Mouse (Mus musculus): Measurements from ENCODE around the gene Fes. TPM values are rescaled to one million over a fixed set of nuclear protein-coding genes. Genes with fewer than 3 reads are reported as not detected.

The Fes gene
- polyA plus RNA-seq (2012; rRNA removed): 52.8 and 90.0 TPM in 2 replicates

DNA sequence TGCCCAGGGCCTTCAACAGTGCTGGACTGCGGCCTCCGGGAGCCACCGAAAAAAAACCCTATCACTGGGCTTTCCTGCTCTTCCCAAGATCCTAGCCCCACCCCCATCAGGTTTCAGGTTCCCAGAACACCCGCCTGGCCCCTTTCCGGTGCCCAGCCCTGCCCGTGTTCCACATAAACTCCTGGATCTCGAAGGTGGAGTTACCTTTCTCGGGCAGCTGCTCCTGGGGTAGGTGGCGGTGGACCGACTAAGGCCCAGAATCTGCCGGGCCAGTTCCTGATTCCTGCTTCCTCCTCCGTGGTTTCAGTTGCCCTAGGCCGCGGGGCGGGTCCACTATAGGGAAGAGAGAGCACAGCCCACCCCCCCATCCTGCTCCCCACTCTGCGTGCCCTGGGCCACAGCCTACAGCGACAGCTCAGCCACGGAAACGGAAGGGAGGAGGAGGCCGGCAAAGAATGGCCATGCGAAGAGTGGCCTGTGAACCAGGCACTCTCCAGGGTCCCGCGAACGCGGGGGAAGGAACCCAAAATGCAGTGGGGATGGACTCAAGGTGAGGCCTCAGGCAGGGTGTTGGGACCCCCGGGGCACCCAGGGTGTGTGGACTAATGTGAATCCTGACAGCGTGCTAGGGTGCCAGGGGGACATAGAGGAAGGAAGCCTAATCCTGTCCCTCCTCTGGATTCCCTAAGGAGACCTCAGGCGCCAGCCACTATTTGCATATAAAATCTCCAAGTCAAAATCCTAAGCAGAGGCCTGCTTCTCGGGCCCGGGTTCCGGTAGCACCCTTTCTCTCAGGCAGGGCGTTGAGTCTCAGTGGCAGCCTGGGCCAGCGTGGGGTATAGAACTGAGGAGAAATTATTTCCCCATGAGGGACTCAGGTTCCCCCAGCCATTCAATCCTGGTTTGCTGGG lies at the start of gene Fes:
Gene Fes (minus strand): TSS at position 314 of the 911 bp plus-strand sequence.
- H3K27me3 ChIP-seq (ENCODE audit: control insufficient read depth, insufficient read depth, low read length): no peaks in the 10 kb centered on the region
- H3K4me3 ChIP-seq (ENCODE audit: extremely low read depth, insufficient read depth, insufficient read length): peak within 1 kb of the TSS; percentile 56
- no peaks in the 10 kb centered on the region; the same call in 1 of the 2 replicates for H3K4me1 ChIP-seq (ENCODE audit: control insufficient read depth, insufficient read depth, insufficient read length)
- H3K36me3 ChIP-seq (ENCODE audit: control insufficient read depth, insufficient read depth, low read length): peaks cover 26% of the 10 kb centered on the region
- WGBS: 13% methylated on average over 33 of the region's 33 CpGs
- TF ChIP-seq CTCF (IDR thresholded peaks at IDR 0.05; ENCODE audit: extremely low read depth, insufficient read depth, insufficient read length, insufficient replicate concordance) (no peak), POLR2A (IDR thresholded peaks at IDR 0.05; ENCODE audit: low read depth, low read length) (0 out of 2 replicates have a peak, but pooled peaks have one; percentile 3)
- DNase-seq (ENCODE audit: low read depth in 1 of 2, low spot score in 2 of 2): peak in 1 of 2 experiments; percentile 62
- H3K27ac ChIP-seq (ENCODE audit: insufficient read depth, low read length): peak within 1 kb of the TSS; percentile 88

DNA sequence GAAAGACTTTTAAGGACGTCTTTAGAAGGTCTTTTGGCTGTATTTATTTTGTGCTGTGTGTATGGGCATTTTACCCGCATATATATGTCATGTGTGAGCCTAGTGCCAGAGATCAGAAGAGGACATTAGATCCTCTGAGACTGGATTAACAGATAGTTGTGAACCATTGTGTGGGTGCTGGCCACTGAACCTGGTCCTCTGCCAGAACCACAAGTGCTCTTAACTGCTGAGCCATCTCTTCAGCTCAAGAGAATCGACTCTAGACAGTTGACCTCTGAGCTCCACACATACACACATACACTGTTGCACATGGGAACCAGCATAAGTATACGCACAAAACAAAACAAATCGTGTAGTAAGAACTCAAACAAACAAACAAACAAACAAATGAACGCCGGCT lies 48.8 kb upstream of the Fes start:
- Histone ChIP-seq H3K36me3 (ENCODE audit: control insufficient read depth, insufficient read depth, low read length) (no peaks in the 10 kb centered on the region), H3K27ac (ENCODE audit: insufficient read depth, low read length) (no peak overlapping the region), H3K4me1 (ENCODE audit: control insufficient read depth, insufficient read depth, insufficient read length) (no peaks in the 10 kb centered on the region), H3K4me3 (ENCODE audit: extremely low read depth, insufficient read depth, insufficient read length) (no peak overlapping the region), H3K27me3 (ENCODE audit: control insufficient read depth, insufficient read depth, low read length) (no peaks in the 10 kb centered on the region)
- TF ChIP-seq CTCF (IDR thresholded peaks at IDR 0.05; ENCODE audit: extremely low read depth, insufficient read depth, insufficient read length, insufficient replicate concordance) (no peak), POLR2A (IDR thresholded peaks at IDR 0.05; ENCODE audit: low read depth, low read length) (no peak)
- WGBS: 82% methylated on average over 7 of the region's 7 CpGs
- no peak for DNase-seq (ENCODE audit: low read depth in 1 of 2, low spot score in 2 of 2)

- DNase-seq (ENCODE audit: low read depth in 1 of 2, low spot score in 2 of 2): no peak
- Histone ChIP-seq H3K27ac (ENCODE audit: insufficient read depth, low read length) (no peak overlapping the region), H3K4me1 (ENCODE audit: control insufficient read depth, insufficient read depth, insufficient read length) (no peaks in the 10 kb centered on the region), H3K4me3 (ENCODE audit: extremely low read depth, insufficient read depth, insufficient read length) (no peak overlapping the region), H3K36me3 (ENCODE audit: control insufficient read depth, insufficient read depth, low read length) (no peaks in the 10 kb centered on the region), H3K27me3 (ENCODE audit: control insufficient read depth, insufficient read depth, low read length) (no peaks in the 10 kb centered on the region)
- TF ChIP-seq CTCF (IDR thresholded peaks at IDR 0.05; ENCODE audit: extremely low read depth, insufficient read depth, insufficient read length, insufficient replicate concordance) (no peak), POLR2A (IDR thresholded peaks at IDR 0.05; ENCODE audit: low read depth, low read length) (no peak)
- 81% methylated on average over 3 of the region's 3 CpGs for WGBS
Measured at GRCm38 (mm10) chr7:80435594-80435993, 47.8 kb upstream of the Fes start.

DNA sequence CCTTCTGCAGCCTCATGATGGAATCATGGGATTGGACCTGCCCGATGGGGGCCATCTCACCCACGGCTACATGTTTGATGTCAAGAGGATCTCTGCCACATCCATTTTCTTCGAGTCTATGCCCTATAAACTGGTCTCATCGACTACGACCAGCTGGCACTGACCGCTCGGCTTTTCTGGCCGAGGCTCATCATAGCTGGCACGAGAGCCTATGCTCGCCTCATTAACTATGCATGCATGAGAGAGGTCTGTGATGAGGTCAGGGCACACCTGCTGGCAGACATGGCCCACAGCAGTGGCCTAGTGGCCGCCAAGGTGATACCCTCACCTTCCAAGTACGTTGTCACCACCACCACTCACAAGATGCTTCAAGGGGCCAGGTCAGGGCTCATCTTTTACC lies 41.9 kb upstream of the Fes start:
- Histone ChIP-seq H3K4me3 (ENCODE audit: extremely low read depth, insufficient read depth, insufficient read length) (no peak overlapping the region), H3K36me3 (ENCODE audit: control insufficient read depth, insufficient read depth, low read length) (no peaks in the 10 kb centered on the region), H3K27me3 (ENCODE audit: control insufficient read depth, insufficient read depth, low read length) (no peaks in the 10 kb centered on the region), H3K4me1 (ENCODE audit: control insufficient read depth, insufficient read depth, insufficient read length) (no peaks in the 10 kb centered on the region), H3K27ac (ENCODE audit: insufficient read depth, low read length) (no peak overlapping the region)
- TF ChIP-seq CTCF (IDR thresholded peaks at IDR 0.05; ENCODE audit: extremely low read depth, insufficient read depth, insufficient read length, insufficient replicate concordance) (no peak), POLR2A (IDR thresholded peaks at IDR 0.05; ENCODE audit: low read depth, low read length) (no peak)
- 93% methylated on average over 12 of the region's 12 CpGs for WGBS
- DNase-seq (ENCODE audit: low read depth in 1 of 2, low spot score in 2 of 2): no peak

DNA sequence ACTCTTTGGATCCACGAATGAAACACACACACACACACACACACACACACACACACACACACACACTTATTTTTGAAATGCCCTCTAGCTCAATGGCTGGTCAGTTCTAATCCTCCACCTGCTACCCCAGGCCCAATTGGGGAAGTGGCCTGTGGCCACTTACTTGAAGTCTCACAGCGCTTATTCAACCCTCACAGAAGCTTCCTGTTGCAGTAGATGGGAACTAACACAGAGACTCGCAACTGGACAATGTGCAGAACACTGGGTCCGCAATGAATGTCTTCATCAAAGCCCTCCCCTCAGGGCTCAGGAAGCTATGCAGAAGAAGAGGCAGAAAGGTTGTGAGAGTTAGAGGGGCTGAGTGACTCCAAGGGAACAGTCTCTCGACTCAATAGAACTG lies 40.0 kb upstream of the Fes start:
- H3K36me3 ChIP-seq (ENCODE audit: control insufficient read depth, insufficient read depth, low read length): no peaks in the 10 kb centered on the region
- no peak overlapping the region for H3K27ac ChIP-seq (ENCODE audit: insufficient read depth, low read length)
- no peak for DNase-seq (ENCODE audit: low read depth in 1 of 2, low spot score in 2 of 2)
- no peak overlapping the region for H3K4me3 ChIP-seq (ENCODE audit: extremely low read depth, insufficient read depth, insufficient read length)
- H3K4me1 ChIP-seq (ENCODE audit: control insufficient read depth, insufficient read depth, insufficient read length): no peaks in the 10 kb centered on the region
- no peak for TF ChIP-seq POLR2A (IDR thresholded peaks at IDR 0.05; ENCODE audit: low read depth, low read length)
- H3K27me3 ChIP-seq (ENCODE audit: control insufficient read depth, insufficient read depth, low read length): no peaks in the 10 kb centered on the region
- 53% methylated on average over 5 of the region's 5 CpGs for WGBS

GRCm38 (mm10) chr7:80426363-80426762 lies 38.6 kb upstream of the Fes start:
- Histone ChIP-seq H3K4me3 (ENCODE audit: extremely low read depth, insufficient read depth, insufficient read length) (no peak overlapping the region), H3K4me1 (ENCODE audit: control insufficient read depth, insufficient read depth, insufficient read length) (no peaks in the 10 kb centered on the region), H3K27ac (ENCODE audit: insufficient read depth, low read length) (peak overlapping the region; percentile 40; the same call in 1 of the 2 replicates), H3K27me3 (ENCODE audit: control insufficient read depth, insufficient read depth, low read length) (no peaks in the 10 kb centered on the region), H3K36me3 (ENCODE audit: control insufficient read depth, insufficient read depth, low read length) (no peaks in the 10 kb centered on the region)
- WGBS: 31% methylated on average over 7 of the region's 7 CpGs
- TF ChIP-seq POLR2A (IDR thresholded peaks at IDR 0.05; ENCODE audit: low read depth, low read length): no peak
- TF ChIP-seq CTCF (IDR thresholded peaks at IDR 0.05; ENCODE audit: extremely low read depth, insufficient read depth, insufficient read length, insufficient replicate concordance): no peak
- no peak for DNase-seq (ENCODE audit: low read depth in 1 of 2, low spot score in 2 of 2)

- Histone ChIP-seq H3K27me3 (ENCODE audit: control insufficient read depth, insufficient read depth, low read length) (no peaks in the 10 kb centered on the region), H3K4me3 (ENCODE audit: extremely low read depth, insufficient read depth, insufficient read length) (no peak overlapping the region), H3K27ac (ENCODE audit: insufficient read depth, low read length) (no peak overlapping the region), H3K4me1 (ENCODE audit: control insufficient read depth, insufficient read depth, insufficient read length) (no peaks in the 10 kb centered on the region), H3K36me3 (ENCODE audit: control insufficient read depth, insufficient read depth, low read length) (no peaks in the 10 kb centered on the region)
- no peak for DNase-seq (ENCODE audit: low read depth in 1 of 2, low spot score in 2 of 2)
- 88% methylated on average over 6 of the region's 6 CpGs for WGBS
- TF ChIP-seq POLR2A (IDR thresholded peaks at IDR 0.05; ENCODE audit: low read depth, low read length) (no peak), CTCF (IDR thresholded peaks at IDR 0.05; ENCODE audit: extremely low read depth, insufficient read depth, insufficient read length, insufficient replicate concordance) (no peak)
Measured at GRCm38 (mm10) chr7:80424722-80425121, 37.0 kb upstream of the Fes start.

Measured in spleen, adult 2 months (tissue).